Mouse (Mus musculus) kidney, adult 2 months (tissue): ENCODE results near the gene Cbr4. TPM values are rescaled to one million over a fixed set of nuclear protein-coding genes. Genes with fewer than 3 reads are reported as not detected.
A peak's percentile ranks its signal among the peaks of the same experiment; 100 is the strongest.

ENCODE experiments used
- DNase-seq: peaks from one replicate; pipeline ENCODE4 v3.0.0; 2021
- H3K27ac ChIP-seq: fragments of 200-500 bp; 2 replicates; pipeline ENCODE4 v1.5.1; 2012; ENCODE audit warnings: low read depth, low read length, control low read depth, inconsistent platforms; ENCODE audit not compliant: insufficient read depth
- H3K27me3 ChIP-seq: fragments of 200-500 bp; replicated peaks from 2 replicates; pipeline ENCODE4 v1.6.1; 2012; ENCODE audit warnings: mild to moderate bottlenecking, moderate library complexity, low read length, inconsistent platforms; ENCODE audit not compliant: control insufficient read depth, insufficient read depth
- H3K36me3 ChIP-seq: fragments of 200-500 bp; 2 replicates; pipeline ENCODE4 v1.6.1; 2012; ENCODE audit warnings: mild to moderate bottlenecking, moderate library complexity, low read length, inconsistent platforms; ENCODE audit not compliant: control insufficient read depth, insufficient read depth
- H3K4me1 ChIP-seq: fragments of 200-500 bp; 2 replicates; pipeline ENCODE4 v1.6.1; 2011; ENCODE audit warnings: low read length; ENCODE audit not compliant: control insufficient read depth, insufficient read depth
- H3K4me3 ChIP-seq: fragments of 200-500 bp; 2 replicates; pipeline ENCODE4 v1.5.1; 2011; ENCODE audit warnings: mild to moderate bottlenecking, low read depth, low read length, control low read depth; ENCODE audit not compliant: insufficient read depth
- CTCF ChIP-seq: fragments of 200-500 bp; conservative IDR thresholded peaks from 2 replicates; pipeline ENCODE4 v1.5.1; 2011; ENCODE audit warnings: low read depth, mild to moderate bottlenecking, control low read depth, low read length, moderate library complexity, mixed read lengths; ENCODE audit not compliant: insufficient read depth, insufficient read length
- POLR2A ChIP-seq: fragments of 200-500 bp; IDR thresholded peaks from one replicate; pipeline ENCODE4 v1.6.1; 2011; ENCODE audit warnings: low read depth, low read length, control low read depth
- WGBS: fragments of 180-500 bp; shearing (Covaris S2); methylation state at CpG from one replicate; pipeline ENCODE4 v1.1.7; 2018; 5-methylcytosine and 5-hydroxymethylcytosine counted together
- polyA plus RNA-seq: library from polyadenylated mRNA; depleted of rRNA; stranded (reverse); fragments of >200 nt; gene quantifications from 2 replicates; pipeline ENCODE4 v1.2.3, GENCODE M21; 2012

Gene Cbr4
- polyA plus RNA-seq, 1 experiment: 18.1 TPM

DNA sequence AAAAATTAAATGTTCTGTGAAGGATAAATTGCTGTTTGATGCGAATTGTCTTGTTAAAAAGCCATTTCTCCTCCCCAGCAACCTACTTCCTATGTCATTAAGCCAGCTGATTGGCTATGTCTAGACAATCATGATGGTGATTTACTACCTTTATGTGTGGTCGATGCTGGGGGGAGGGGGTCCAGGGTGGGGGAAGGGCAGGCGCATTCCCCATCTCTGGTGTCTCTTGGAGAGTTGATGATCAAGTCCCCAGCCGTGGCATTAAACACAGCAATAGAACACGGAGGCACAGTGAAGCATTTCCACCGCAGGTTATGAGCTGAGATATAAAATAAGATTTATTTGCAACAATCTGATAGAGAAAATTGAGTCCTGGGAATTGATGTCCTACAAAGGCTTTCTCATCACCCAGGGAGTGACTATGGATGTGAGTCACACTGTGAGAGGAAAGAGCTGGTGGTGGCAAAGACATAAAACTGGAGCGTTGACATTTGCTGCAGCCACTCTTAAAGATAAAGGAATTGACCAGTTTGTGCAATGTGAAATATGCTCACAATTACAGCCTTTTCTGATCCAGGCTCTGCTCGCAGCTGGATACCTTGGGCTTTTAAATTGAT is 35.7 kb upstream of the Cbr4 start:
- DNase-seq: no peak
- Histone ChIP-seq H3K4me3 (no peak overlapping the region), H3K27me3 (no peaks in the 10 kb centered on the region), H3K27ac (no peak overlapping the region), H3K36me3 (no peaks in the 10 kb centered on the region), H3K4me1 (no peaks in the 10 kb centered on the region)
- TF ChIP-seq CTCF: no peak
- TF ChIP-seq POLR2A: no peak
- WGBS: 77% methylated on average over 8 of the region's 8 CpGs

DNA sequence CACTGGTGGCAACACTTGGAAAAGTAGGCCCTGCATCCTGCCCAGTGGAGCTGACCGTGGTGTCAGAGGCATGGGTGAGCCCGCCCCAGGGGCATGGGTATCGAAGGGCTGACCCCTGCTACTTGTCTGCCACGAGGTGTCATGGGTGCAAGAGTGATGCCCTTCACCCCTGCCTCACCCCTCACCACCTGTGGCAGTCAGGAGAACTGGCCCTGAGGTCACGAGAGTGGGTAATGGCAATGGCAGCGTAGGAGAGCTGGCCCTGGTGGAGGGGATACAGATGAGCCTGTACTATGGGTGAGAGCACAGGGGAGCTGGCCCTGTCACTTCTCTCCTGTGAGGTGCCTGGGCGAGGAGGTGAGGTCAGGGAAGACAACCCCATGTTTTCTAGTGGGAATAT is 27.8 kb upstream of the Cbr4 start:
- Histone ChIP-seq H3K27ac (no peak overlapping the region), H3K27me3 (no peaks in the 10 kb centered on the region), H3K36me3 (no peaks in the 10 kb centered on the region), H3K4me3 (no peak overlapping the region), H3K4me1 (no peaks in the 10 kb centered on the region)
- DNase-seq: no peak
- 89% methylated on average over 7 of the region's 7 CpGs for WGBS
- TF ChIP-seq POLR2A (no peak), CTCF (no peak)

DNA sequence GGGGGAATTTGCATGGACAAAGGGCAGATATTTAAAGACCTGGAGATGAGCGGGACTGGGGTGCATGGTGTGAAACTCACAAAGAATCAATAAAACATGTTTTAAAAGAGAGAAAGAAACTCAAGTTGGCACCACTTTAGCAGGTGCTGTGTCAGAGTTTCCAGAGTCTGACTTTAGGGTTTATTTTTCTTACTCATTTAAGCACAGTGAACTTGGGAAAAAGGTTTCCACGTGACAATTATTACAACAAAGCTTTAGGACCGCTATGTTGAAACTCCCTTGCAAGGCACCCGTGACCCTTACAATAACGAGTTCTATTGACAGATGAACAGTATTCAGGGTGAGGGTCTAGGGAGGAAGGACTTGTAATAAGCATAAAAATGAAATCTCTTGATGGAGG is 25.3 kb upstream of the Cbr4 start:
- Histone ChIP-seq H3K4me3 (no peak overlapping the region), H3K27ac (no peak overlapping the region), H3K4me1 (no peaks in the 10 kb centered on the region), H3K27me3 (no peaks in the 10 kb centered on the region), H3K36me3 (no peaks in the 10 kb centered on the region)
- WGBS: 84% methylated on average over 5 of the region's 5 CpGs
- TF ChIP-seq CTCF: no peak
- TF ChIP-seq POLR2A: no peak
- DNase-seq: no peak

DNA sequence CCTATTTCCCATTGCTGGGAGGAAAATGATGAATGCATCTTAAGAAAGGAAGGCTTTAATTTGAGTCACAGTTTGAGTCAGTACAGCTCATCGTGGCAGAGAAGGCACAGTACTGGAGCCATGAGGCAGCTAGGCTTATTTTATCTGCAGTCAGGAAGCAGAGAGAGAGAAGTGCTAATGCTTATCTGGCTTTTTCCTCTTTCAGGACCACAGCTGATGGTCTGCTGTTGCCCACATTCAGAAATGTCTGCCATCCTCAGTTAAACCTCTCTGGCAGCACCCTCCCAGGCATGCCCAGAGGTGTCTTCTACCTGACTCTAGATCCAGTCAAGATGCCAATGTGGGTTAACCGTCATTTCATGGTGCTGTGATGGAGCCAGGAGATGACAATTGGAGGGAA is 23.1 kb upstream of the Cbr4 start:
- WGBS: 86% methylated on average over 2 of the region's 2 CpGs

DNA sequence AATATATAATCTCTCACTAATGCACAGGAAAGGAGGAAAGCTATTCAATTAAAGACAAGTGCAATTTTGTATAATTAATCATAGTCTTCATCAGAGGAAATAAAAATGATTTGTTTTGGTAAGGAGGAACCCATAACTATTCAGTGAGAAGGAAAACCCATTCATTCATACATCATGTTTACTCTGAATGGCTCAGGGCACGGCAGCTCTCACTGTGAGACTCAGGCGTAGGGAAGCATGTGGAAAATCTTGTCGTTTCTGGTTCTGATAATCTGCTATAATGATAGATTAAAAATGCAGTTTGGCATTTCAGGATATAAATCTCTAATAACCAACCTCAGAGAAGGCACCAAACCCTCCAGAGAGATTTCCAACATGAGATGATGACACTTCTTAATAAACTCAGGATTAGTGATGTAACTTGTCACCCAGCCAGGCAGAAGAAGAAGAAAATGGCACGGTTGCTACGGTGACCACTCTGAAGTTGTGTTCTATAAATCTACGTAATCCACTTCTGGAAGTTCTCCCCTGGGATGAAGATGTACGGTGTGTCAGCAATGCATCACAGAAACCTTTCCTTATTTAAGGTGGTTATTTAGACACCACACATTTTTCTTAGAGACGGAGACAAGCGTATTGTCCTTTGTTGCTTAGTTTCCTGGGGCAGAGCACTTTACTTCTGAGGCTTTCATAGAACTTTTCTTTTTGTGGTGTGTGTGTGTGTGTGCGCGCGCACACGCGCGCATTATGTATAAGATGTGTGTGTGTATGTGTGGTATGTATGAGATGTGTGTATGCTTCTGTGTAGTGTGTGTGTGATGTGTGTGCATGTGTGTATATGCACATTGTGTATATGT is 20.6 kb upstream of the Cbr4 start:
- no peak for TF ChIP-seq CTCF
- DNase-seq: no peak

More for the DNA sequence above, 23.1 kb upstream of the Cbr4 start:
- DNase-seq: no peak
- no peaks in the 10 kb centered on the region for H3K36me3 ChIP-seq
- H3K27ac ChIP-seq: no peak overlapping the region
- no peaks in the 10 kb centered on the region for H3K27me3 ChIP-seq
- no peaks in the 10 kb centered on the region for H3K4me1 ChIP-seq
- H3K4me3 ChIP-seq: no peak overlapping the region
- TF ChIP-seq CTCF (no peak), POLR2A (no peak)

DNA sequence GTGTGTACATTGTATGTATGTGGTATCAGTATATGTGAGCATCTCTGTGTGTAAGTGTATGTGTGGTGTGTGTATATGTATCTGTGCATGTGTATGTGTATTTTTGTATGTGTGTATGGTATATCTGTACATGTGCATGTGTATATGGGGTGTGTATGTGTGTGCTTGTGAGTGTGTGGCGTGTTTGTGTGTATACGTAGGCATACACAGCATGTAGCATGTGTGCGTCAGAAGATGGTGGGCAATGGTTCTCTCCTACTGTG is 20.1 kb upstream of the Cbr4 start:
- Histone ChIP-seq H3K36me3 (no peaks in the 10 kb centered on the region), H3K27ac (no peak overlapping the region), H3K4me3 (no peak overlapping the region), H3K27me3 (no peaks in the 10 kb centered on the region), H3K4me1 (no peaks in the 10 kb centered on the region)
- no peak for TF ChIP-seq POLR2A
- no peak for TF ChIP-seq CTCF
- DNase-seq: no peak
- WGBS: 96% methylated on average over 3 of the region's 3 CpGs

More for the DNA sequence above, 20.6 kb upstream of the Cbr4 start:
- Histone ChIP-seq H3K4me3 (no peak overlapping the region), H3K4me1 (no peaks in the 10 kb centered on the region), H3K27me3 (no peaks in the 10 kb centered on the region), H3K36me3 (no peaks in the 10 kb centered on the region), H3K27ac (no peak overlapping the region)
- 84% methylated on average over 15 of the region's 15 CpGs for WGBS

DNA sequence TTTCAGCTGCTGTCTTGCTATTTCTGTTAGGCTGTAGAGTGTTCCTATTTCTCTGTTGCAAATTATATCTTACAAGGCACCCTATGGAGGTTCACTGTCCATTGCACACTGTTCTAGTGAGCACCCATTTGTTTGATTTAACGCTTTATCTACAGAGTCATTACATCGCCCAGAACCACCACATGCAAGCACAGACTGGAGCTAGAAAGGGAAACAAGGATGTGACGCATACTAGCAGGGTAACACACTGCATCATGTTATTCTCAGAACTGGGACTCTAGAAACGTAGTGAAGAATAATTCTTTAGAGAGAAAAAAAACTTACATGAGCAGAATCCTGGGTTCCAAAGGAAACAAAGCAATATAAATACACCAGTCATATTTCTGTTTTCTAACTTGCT is 17.3 kb upstream of the Cbr4 start:
- Histone ChIP-seq H3K27me3 (no peaks in the 10 kb centered on the region), H3K4me1 (peaks cover 2% of the 10 kb centered on the region; the same call in 1 of the 2 replicates), H3K36me3 (no peaks in the 10 kb centered on the region), H3K27ac (no peak overlapping the region), H3K4me3 (no peak overlapping the region)
- no peak for DNase-seq
- WGBS: 88% methylated on average over 4 of the region's 4 CpGs
- no peak for TF ChIP-seq POLR2A
- no peak for TF ChIP-seq CTCF

DNA sequence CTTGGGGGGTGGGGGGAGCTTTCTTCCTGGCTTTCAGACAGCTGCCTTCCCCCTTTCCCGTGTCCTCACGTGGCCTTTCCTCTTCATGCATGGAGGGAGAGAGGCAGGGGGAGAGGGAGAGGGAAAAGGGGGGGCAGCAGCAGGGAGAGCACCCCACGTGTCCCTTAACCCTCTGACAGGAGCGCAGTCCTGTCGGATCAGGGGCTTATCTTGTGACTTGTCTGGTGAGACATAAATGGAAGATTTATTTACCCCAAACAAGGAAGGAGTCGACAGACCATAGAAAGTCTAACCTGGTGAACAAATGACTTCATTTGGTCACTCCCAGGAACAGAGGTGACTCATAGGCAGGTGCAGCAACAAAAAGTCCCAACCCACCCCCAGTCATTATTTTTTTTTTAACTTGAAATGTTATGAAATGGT is 12.3 kb upstream of the Cbr4 start:
- Histone ChIP-seq H3K4me3 (no peak overlapping the region), H3K4me1 (peaks cover 10% of the 10 kb centered on the region; the same call in 1 of the 2 replicates), H3K27ac (peak overlapping the region; percentile 68), H3K27me3 (no peaks in the 10 kb centered on the region), H3K36me3 (no peaks in the 10 kb centered on the region)
- no peak for TF ChIP-seq CTCF
- TF ChIP-seq POLR2A: no peak
- WGBS: 28% methylated on average over 6 of the region's 6 CpGs
- peak; percentile 28 for DNase-seq
